Mouse (Mus musculus) testis, adult 2 months (tissue): ENCODE measurements around the gene Ppfibp1.

Experiments used
- CTCF ChIP-seq: fragments of 200-500 bp; IDR thresholded peaks from 2 replicates; pipeline ENCODE4 v1.5.1; 2012; ENCODE audit warnings: low read depth, mild to moderate bottlenecking, inconsistent platforms, low read length, moderate library complexity; ENCODE audit not compliant: control insufficient read depth, insufficient read depth, insufficient replicate concordance
- POLR2A ChIP-seq: fragments of 200-500 bp; IDR thresholded peaks from 2 replicates; pipeline ENCODE4 v1.6.1; 2012; ENCODE audit warnings: low read depth, mild to moderate bottlenecking, inconsistent platforms, low read length, moderate library complexity; ENCODE audit not compliant: control insufficient read depth

DNA sequence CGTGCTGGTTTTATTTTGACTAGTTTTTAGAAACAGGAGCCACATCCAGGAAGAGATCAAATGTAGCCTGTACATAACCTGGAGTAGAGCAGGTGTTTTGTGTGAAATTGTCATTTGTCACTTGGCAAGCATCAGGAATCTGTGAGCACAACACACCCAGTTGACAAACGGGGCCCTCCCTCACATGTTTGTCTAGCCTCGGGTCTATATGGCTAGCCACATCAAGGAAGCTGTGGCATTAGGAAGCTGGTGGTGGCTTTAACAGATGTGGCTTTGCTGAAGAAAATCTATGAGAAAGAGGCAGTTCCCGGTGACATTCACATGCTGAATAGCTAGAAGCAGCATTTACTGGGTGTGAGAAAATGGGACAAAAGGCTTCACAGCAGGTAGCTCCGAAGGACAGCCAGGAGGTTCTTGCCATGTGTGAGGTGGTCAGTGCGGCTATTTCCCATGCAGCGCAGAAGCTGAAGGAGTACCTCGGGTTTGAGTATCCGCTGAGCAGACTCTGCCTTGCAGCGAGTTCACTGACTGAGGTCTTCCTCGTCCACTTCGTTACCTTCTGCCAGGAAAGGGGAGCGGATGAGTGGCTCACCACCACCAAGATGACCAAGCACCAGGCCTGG is 144.1 kb downstream of the Ppfibp1 start, which contains the start of gene Rep15:
- TF ChIP-seq POLR2A (no peak), CTCF (no peak)
